Mouse (Mus musculus) heart, embryonic 10.5 days (tissue): ENCODE data around the gene Ptprr. TPM values are rescaled to one million over a fixed set of nuclear protein-coding genes. Genes with fewer than 3 reads are reported as not detected.
A peak's percentile ranks its signal among the peaks of the same experiment; 100 is the strongest.

Experiments
- DNase-seq: peaks from one replicate; pipeline ENCODE4 v3.0.0-alpha.2; 2017; ENCODE audit warnings: low spot score
- H3K27ac ChIP-seq: fragments of 300-500 bp; sonication (generic); 2 replicates; pipeline ENCODE4 v1.5.1; 2016; ENCODE audit warnings: mild to moderate bottlenecking
- H3K27me3 ChIP-seq: fragments of 300-500 bp; sonication (generic); 2 replicates; pipeline ENCODE4 v1.6.1; 2016; ENCODE audit warnings: mild to moderate bottlenecking; ENCODE audit not compliant: poor library complexity, insufficient read depth, severe bottlenecking
- H3K36me3 ChIP-seq: fragments of 300-500 bp; sonication (generic); 2 replicates; pipeline ENCODE4 v1.6.1; 2016; ENCODE audit warnings: mild to moderate bottlenecking, moderate library complexity
- H3K4me1 ChIP-seq: fragments of 300-500 bp; sonication (generic); 2 replicates; pipeline ENCODE4 v1.6.1; 2016; ENCODE audit warnings: mild to moderate bottlenecking
- H3K4me3 ChIP-seq: fragments of 300-500 bp; sonication (generic); 2 replicates; pipeline ENCODE4 v1.5.1; 2016; ENCODE audit warnings: mild to moderate bottlenecking, moderate library complexity
- H3K9me3 ChIP-seq: fragments of 300-500 bp; sonication (generic); 2 replicates; pipeline ENCODE4 v1.6.1; 2016; ENCODE audit warnings: mild to moderate bottlenecking, moderate library complexity
- WGBS: fragments of 180-500 bp; shearing (Covaris S2); methylation state at CpG from one replicate; pipeline ENCODE4 v1.1.7; 2016; 5-methylcytosine and 5-hydroxymethylcytosine counted together
- polyA plus RNA-seq: library from polyadenylated mRNA; unstranded; fragments of >200 nt; fragmentation: Nextera tagmentation; extraction: Ambion mirVana; gene quantifications from 2 replicates; pipeline ENCODE4 v1.2.1, GENCODE M21; 2016

The Ptprr gene
- polyA plus RNA-seq, 1 experiment from 2014 or later, result 0.41 TPM

GRCm38 (mm10) chr10:116264521-116264920 lies 246.5 kb downstream of the Ptprr start:
- Histone ChIP-seq H3K27ac (peak overlapping the region; percentile 7; the same call in 1 of the 2 replicates), H3K9me3 (no peaks in the 10 kb centered on the region), H3K27me3 (no peaks in the 10 kb centered on the region), H3K36me3 (no peaks in the 10 kb centered on the region), H3K4me1 (peaks cover 40% of the 10 kb centered on the region), H3K4me3 (no peak overlapping the region)
- 65% methylated on average over 11 of the region's 11 CpGs for WGBS
- DNase-seq, result peak; percentile 73

- WGBS, result 51% methylated on average over 15 of the region's 15 CpGs
- H3K4me1 ChIP-seq, result peaks cover 23% of the 10 kb centered on the region
- H3K9me3 ChIP-seq, result no peaks in the 10 kb centered on the region
- peak overlapping the region; percentile 78 for H3K27ac ChIP-seq
- H3K36me3 ChIP-seq, result no peaks in the 10 kb centered on the region
- H3K4me3 ChIP-seq, result no peak overlapping the region; the same call in 1 of the 2 replicates
- H3K27me3 ChIP-seq, result no peaks in the 10 kb centered on the region
- DNase-seq, result peak; percentile 80
These were observed 248.8 kb downstream of the Ptprr start for GRCm38 (mm10) chr10:116266561-116267433.

GRCm38 (mm10) chr10:116267434-116267822 lies 249.4 kb downstream of the Ptprr start:
- Histone ChIP-seq H3K9me3 (no peaks in the 10 kb centered on the region), H3K36me3 (no peaks in the 10 kb centered on the region), H3K4me3 (no peak overlapping the region), H3K27me3 (no peaks in the 10 kb centered on the region), H3K27ac (peak overlapping the region; percentile 77), H3K4me1 (peaks cover 21% of the 10 kb centered on the region)
- 23% methylated on average over 4 of the region's 4 CpGs for WGBS
- no peak for DNase-seq

GRCm38 (mm10) chr10:116268343-116268742 lies 250.3 kb downstream of the Ptprr start:
- peak; percentile 13 for DNase-seq
- no peak overlapping the region for H3K4me3 ChIP-seq
- H3K27ac ChIP-seq, result no peak overlapping the region
- H3K4me1 ChIP-seq, result peaks cover 21% of the 10 kb centered on the region
- no peaks in the 10 kb centered on the region for H3K9me3 ChIP-seq
- no peaks in the 10 kb centered on the region for H3K36me3 ChIP-seq
- no peaks in the 10 kb centered on the region for H3K27me3 ChIP-seq
- 65% methylated on average over 4 of the region's 4 CpGs for WGBS

- Histone ChIP-seq H3K4me3 (no peak overlapping the region), H3K27ac (0 out of 2 replicates have a peak overlapping the region, but pooled peaks have one; percentile 1), H3K27me3 (no peaks in the 10 kb centered on the region), H3K4me1 (peaks cover 21% of the 10 kb centered on the region), H3K9me3 (no peaks in the 10 kb centered on the region), H3K36me3 (no peaks in the 10 kb centered on the region)
- WGBS, result 62% methylated on average over 12 of the region's 12 CpGs
- DNase-seq, result peak; percentile 69
These were observed 252.8 kb downstream of the Ptprr start for GRCm38 (mm10) chr10:116270646-116271469.

GRCm38 (mm10) chr10:116271470-116271915 lies 253.5 kb downstream of the Ptprr start:
- Histone ChIP-seq H3K27ac (no peak overlapping the region), H3K27me3 (no peaks in the 10 kb centered on the region), H3K36me3 (no peaks in the 10 kb centered on the region), H3K4me3 (no peak overlapping the region), H3K9me3 (no peaks in the 10 kb centered on the region), H3K4me1 (peaks cover 19% of the 10 kb centered on the region)
- WGBS, result 77% methylated on average over 10 of the region's 10 CpGs
- DNase-seq, result peak; percentile 42

GRCm38 (mm10) chr10:116272156-116272555 lies 254.1 kb downstream of the Ptprr start:
- 22% methylated on average over 3 of the region's 3 CpGs for WGBS
- Histone ChIP-seq H3K36me3 (no peaks in the 10 kb centered on the region), H3K4me1 (peaks cover 12% of the 10 kb centered on the region), H3K4me3 (no peak overlapping the region), H3K27me3 (no peaks in the 10 kb centered on the region), H3K9me3 (no peaks in the 10 kb centered on the region), H3K27ac (no peak overlapping the region)
- DNase-seq, result peak; percentile 65

GRCm38 (mm10) chr10:116275280-116275679 lies 257.3 kb downstream of the Ptprr start, which contains the start of gene Ptprb:
TSS of gene Ptprb (plus strand) at chr10:116275523.
- WGBS, result 51% methylated on average over 7 of the region's 7 CpGs
- peak within 1 kb of the TSS; percentile 74; the same call in 1 of the 2 replicates for H3K27ac ChIP-seq
- DNase-seq, result peak; percentile 64
- H3K4me3 ChIP-seq, result peak within 1 kb of the TSS; percentile 45
- H3K9me3 ChIP-seq, result no peaks in the 10 kb centered on the region
- no peaks in the 10 kb centered on the region for H3K27me3 ChIP-seq
- no peaks in the 10 kb centered on the region for H3K36me3 ChIP-seq
- H3K4me1 ChIP-seq, result peaks cover 6% of the 10 kb centered on the region

- no peak for DNase-seq
- no peak overlapping the region for H3K4me3 ChIP-seq
- no peak overlapping the region for H3K27ac ChIP-seq
- H3K27me3 ChIP-seq, result no peaks in the 10 kb centered on the region
- no peaks in the 10 kb centered on the region for H3K9me3 ChIP-seq
- WGBS, result 86% methylated on average over 7 of the region's 7 CpGs
- peaks cover 15% of the 10 kb centered on the region for H3K4me1 ChIP-seq
- no peaks in the 10 kb centered on the region for H3K36me3 ChIP-seq
These were observed 268.8 kb downstream of the Ptprr start for GRCm38 (mm10) chr10:116286697-116287344.

- WGBS, result 26% methylated on average over 9 of the region's 9 CpGs
- no peak for DNase-seq
These were observed 270.1 kb downstream of the Ptprr start for GRCm38 (mm10) chr10:116288130-116288529.

GRCm38 (mm10) chr10:116290483-116290882 lies 272.5 kb downstream of the Ptprr start:
- no peak overlapping the region for H3K27ac ChIP-seq
- DNase-seq, result no peak
- no peaks in the 10 kb centered on the region for H3K9me3 ChIP-seq
- H3K36me3 ChIP-seq, result no peaks in the 10 kb centered on the region
- no peak overlapping the region for H3K4me3 ChIP-seq
- H3K27me3 ChIP-seq, result no peaks in the 10 kb centered on the region
- peaks cover 18% of the 10 kb centered on the region for H3K4me1 ChIP-seq
- WGBS, result 74% methylated on average over 4 of the region's 4 CpGs

More at GRCm38 (mm10) chr10:116288130-116288529, 270.1 kb downstream of the Ptprr start:
- H3K4me3 ChIP-seq, result no peak overlapping the region
- H3K36me3 ChIP-seq, result no peaks in the 10 kb centered on the region
- no peaks in the 10 kb centered on the region for H3K9me3 ChIP-seq
- peaks cover 18% of the 10 kb centered on the region for H3K4me1 ChIP-seq
- no peak overlapping the region for H3K27ac ChIP-seq
- no peaks in the 10 kb centered on the region for H3K27me3 ChIP-seq

- no peaks in the 10 kb centered on the region for H3K27me3 ChIP-seq
- H3K9me3 ChIP-seq, result no peaks in the 10 kb centered on the region
- peaks cover 18% of the 10 kb centered on the region for H3K4me1 ChIP-seq
- WGBS, result 34% methylated on average over 8 of the region's 8 CpGs
- no peak overlapping the region for H3K4me3 ChIP-seq
- H3K36me3 ChIP-seq, result no peaks in the 10 kb centered on the region
- H3K27ac ChIP-seq, result no peak overlapping the region
- DNase-seq, result no peak
These were observed 273.2 kb downstream of the Ptprr start for GRCm38 (mm10) chr10:116291153-116291755.
